Mouse (Mus musculus) myocyte (in vitro differentiated cells): Measurements from ENCODE around the gene Slc5a10. TPM values are rescaled to one million over a fixed set of nuclear protein-coding genes. Genes with fewer than 3 reads are reported as not detected.

ENCODE experiments used
- H3K27me3 ChIP-seq: one replicate; pipeline ENCODE4 v1.6.1; 2011; ENCODE audit not compliant: control insufficient read depth, insufficient read depth, insufficient read length
- H3K36me3 ChIP-seq: one replicate; pipeline ENCODE4 v1.6.1; 2011; ENCODE audit not compliant: control insufficient read depth, insufficient read depth
- H3K4me2 ChIP-seq: one replicate; pipeline ENCODE4 v1.6.1; 2011; ENCODE audit warnings: low read depth, control low read depth
- H3K4me3 ChIP-seq: one replicate; pipeline ENCODE4 v1.5.1; 2011; ENCODE audit warnings: mild to moderate bottlenecking, control low read depth, moderate library complexity
- H3K79me2 ChIP-seq: one replicate; pipeline ENCODE4 v1.6.1; 2011; ENCODE audit not compliant: control insufficient read depth, insufficient read depth
- H3ac ChIP-seq: one replicate; pipeline ENCODE4 v1.6.1; 2011; ENCODE audit not compliant: control insufficient read depth, insufficient read length
- CEBPB ChIP-seq: IDR thresholded peaks from 2 replicates; pipeline ENCODE4 v1.6.1; 2011; ENCODE audit warnings: mild to moderate bottlenecking, moderate library complexity; ENCODE audit not compliant: poor library complexity, insufficient read depth, severe bottlenecking
- E2F4 ChIP-seq: IDR thresholded peaks from one replicate; pipeline ENCODE4 v1.6.1; 2011; ENCODE audit warnings: mild to moderate bottlenecking, control low read depth, moderate library complexity; ENCODE audit not compliant: insufficient read depth
- MAX ChIP-seq: IDR thresholded peaks from one replicate; pipeline ENCODE4 v1.6.1; 2011; ENCODE audit warnings: low read depth, mild to moderate bottlenecking, control low read depth
- MYOD1 ChIP-seq, 3 experiments: IDR thresholded peaks; one replicate each; pipeline ENCODE4 v1.6.1; 2011; ENCODE audit warnings: control low read depth in 2 of 3, low read depth in 2 of 3, mild to moderate bottlenecking in 2 of 3, moderate library complexity in 1 of 3; ENCODE audit not compliant: insufficient read length in 2 of 3, control insufficient read depth in 1 of 3
- MYOG ChIP-seq, 3 experiments: IDR thresholded peaks; one replicate each; pipeline ENCODE4 v1.6.1; 2011; ENCODE audit warnings: control low read depth in 2 of 3, low read depth in 2 of 3, mild to moderate bottlenecking in 2 of 3; ENCODE audit not compliant: insufficient read length in 2 of 3, control insufficient read depth in 1 of 3, insufficient read depth in 1 of 3
- POLR2A ChIP-seq: IDR thresholded peaks from one replicate; pipeline ENCODE4 v1.6.1; 2011; ENCODE audit warnings: low read depth, mild to moderate bottlenecking, control low read depth, moderate library complexity; ENCODE audit not compliant: insufficient read length
- POLR2AphosphoS2 ChIP-seq: IDR thresholded peaks from one replicate; pipeline ENCODE4 v1.6.1; 2011; ENCODE audit warnings: low read depth, control low read depth; ENCODE audit not compliant: insufficient read length
- REST ChIP-seq: IDR thresholded peaks from one replicate; pipeline ENCODE4 v1.6.1; 2011; ENCODE audit warnings: mild to moderate bottlenecking, control low read depth, moderate library complexity; ENCODE audit not compliant: insufficient read depth, insufficient read length
- SRF ChIP-seq: IDR thresholded peaks from one replicate; pipeline ENCODE4 v1.6.1; 2011; ENCODE audit warnings: low read depth; ENCODE audit not compliant: control insufficient read depth, insufficient read length
- TCF12 ChIP-seq: IDR thresholded peaks from one replicate; pipeline ENCODE4 v1.6.1; 2011; ENCODE audit warnings: mild to moderate bottlenecking, control low read depth; ENCODE audit not compliant: poor library complexity, insufficient read depth, severe bottlenecking
- TCF3 ChIP-seq: IDR thresholded peaks from one replicate; pipeline ENCODE4 v1.6.1; 2011; ENCODE audit warnings: low read depth, control low read depth; ENCODE audit not compliant: insufficient read length
- USF1 ChIP-seq: IDR thresholded peaks from one replicate; pipeline ENCODE4 v1.6.1; 2011; ENCODE audit warnings: low read depth, mild to moderate bottlenecking, control low read depth, moderate library complexity
- polyA plus RNA-seq: library from polyadenylated mRNA; unstranded; fragments of >200 nt; fragmentation: generic; extraction: Trizol; gene quantifications from one replicate; pipeline ENCODE4 v1.2.1, GENCODE M21; 2012; ENCODE audit warnings: missing spikeins

Slc5a10 gene
- polyA plus RNA-seq, 1 experiment: 0.05 TPM

DNA sequence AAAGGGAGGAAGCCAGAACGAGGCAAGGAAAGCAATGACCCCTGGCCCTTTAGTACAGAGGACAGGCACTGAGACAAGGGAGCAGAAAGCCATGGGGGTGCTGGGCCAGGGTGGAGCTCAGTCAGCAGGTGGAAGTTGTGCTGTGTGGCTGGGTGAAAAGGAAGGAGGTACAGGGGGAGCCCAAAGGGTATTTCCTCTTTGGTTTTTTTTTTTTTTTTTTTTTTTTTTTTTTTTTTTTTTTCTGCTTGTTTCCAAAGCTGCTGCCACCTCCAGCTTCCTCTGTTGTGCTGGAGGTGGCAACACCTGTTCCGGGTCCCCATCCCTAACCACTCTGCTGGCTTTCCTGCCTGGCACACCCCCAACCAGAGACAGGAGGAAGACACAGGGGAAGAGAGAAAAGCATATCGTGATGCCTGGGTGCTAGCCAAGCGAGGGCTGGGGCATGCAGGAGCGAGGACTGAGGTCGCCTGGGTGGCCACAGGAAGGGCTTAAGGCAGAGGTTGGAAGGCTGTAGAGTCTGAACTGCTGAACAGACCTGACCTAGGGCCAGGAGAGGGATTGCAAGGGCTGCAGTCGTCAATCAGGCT lies 59.7 kb downstream of the Slc5a10 start:
- Histone ChIP-seq H3K4me3 (no peak overlapping the region), H3K27me3 (peaks cover 10% of the 10 kb centered on the region), H3K4me2 (no peak overlapping the region), H3ac (no peak overlapping the region), H3K36me3 (no peaks in the 10 kb centered on the region), H3K79me2 (no peaks in the 10 kb centered on the region)
- TF ChIP-seq REST (no peak), MYOD1 (IDR thresholded peaks at IDR 0.05; ENCODE audit: control insufficient read depth in 1 of 3, insufficient read length in 2 of 3, low read depth in 2 of 3) (no peak), E2F4 (no peak), SRF (no peak), MYOG (IDR thresholded peaks at IDR 0.05; ENCODE audit: control insufficient read depth in 1 of 3, insufficient read depth in 1 of 3, insufficient read length in 2 of 3, low read depth in 2 of 3) (no peak), POLR2A (no peak), USF1 (no peak), POLR2AphosphoS2 (no peak), TCF3 (no peak)

GRCm38 (mm10) chr11:61660001-61660400 lies 60.6 kb downstream of the Slc5a10 start:
- Histone ChIP-seq H3ac (no peak overlapping the region), H3K79me2 (no peaks in the 10 kb centered on the region), H3K27me3 (peaks cover 10% of the 10 kb centered on the region), H3K36me3 (no peaks in the 10 kb centered on the region), H3K4me2 (no peak overlapping the region), H3K4me3 (no peak overlapping the region)
- TF ChIP-seq MYOG (IDR thresholded peaks at IDR 0.05; ENCODE audit: control insufficient read depth in 1 of 3, insufficient read depth in 1 of 3, insufficient read length in 2 of 3, low read depth in 2 of 3) (no peak), POLR2AphosphoS2 (no peak), MYOD1 (IDR thresholded peaks at IDR 0.05; ENCODE audit: control insufficient read depth in 1 of 3, insufficient read length in 2 of 3, low read depth in 2 of 3) (no peak), TCF3 (no peak), POLR2A (no peak)

DNA sequence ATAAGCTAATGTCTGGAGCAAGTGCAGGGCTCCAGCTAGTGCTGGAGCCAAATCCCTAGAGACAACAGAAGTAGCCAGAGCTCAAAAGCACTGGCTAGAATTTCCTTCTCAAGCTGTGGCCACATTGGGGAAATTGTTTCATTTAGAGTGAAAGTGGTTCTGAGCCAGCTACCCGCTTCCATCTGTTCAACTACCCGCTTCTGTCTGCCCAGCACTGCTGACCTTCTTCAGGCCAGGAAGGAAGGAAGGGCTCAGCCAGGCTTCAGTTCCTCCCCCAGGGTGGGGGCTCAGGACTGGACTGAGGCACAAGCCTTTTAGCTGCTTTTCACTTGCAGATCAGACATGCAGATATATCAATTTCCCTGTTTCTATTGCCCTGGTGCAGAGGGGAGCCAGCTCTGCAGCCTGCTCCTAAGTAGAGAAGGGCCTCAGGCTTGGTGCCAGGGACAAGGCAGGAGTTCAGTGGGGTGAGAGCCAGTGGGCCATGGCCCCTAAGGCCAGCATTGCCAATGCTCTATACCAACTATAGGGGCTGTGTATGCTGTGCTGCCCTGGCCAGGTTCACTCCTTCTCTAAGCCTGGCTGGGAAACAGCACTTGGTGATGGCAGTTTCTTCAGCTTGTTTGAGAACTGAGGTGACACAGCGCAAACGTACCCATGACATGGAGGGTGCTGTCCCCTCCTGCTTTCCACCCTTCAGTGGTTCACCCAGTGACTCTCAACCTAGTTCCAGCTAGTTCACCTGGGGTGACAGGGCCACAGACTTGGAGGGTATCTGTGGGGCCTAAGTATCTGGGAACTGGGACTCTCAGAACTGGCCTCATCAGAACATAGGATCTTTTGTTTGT lies 61.4 kb downstream of the Slc5a10 start:
- no peaks in the 10 kb centered on the region for H3K79me2 ChIP-seq
- H3ac ChIP-seq: no peak overlapping the region
- no peaks in the 10 kb centered on the region for H3K36me3 ChIP-seq
- peaks cover 10% of the 10 kb centered on the region for H3K27me3 ChIP-seq
- no peak overlapping the region for H3K4me2 ChIP-seq
- TF ChIP-seq MAX: no peak
- TF ChIP-seq CEBPB: no peak
- TF ChIP-seq REST: no peak
- no peak for TF ChIP-seq SRF
- TF ChIP-seq USF1: no peak
- TF ChIP-seq POLR2A: no peak
- TF ChIP-seq TCF12: no peak
- TF ChIP-seq E2F4: no peak
- no peak for TF ChIP-seq POLR2AphosphoS2
- no peak for TF ChIP-seq TCF3
- TF ChIP-seq MYOD1 (IDR thresholded peaks at IDR 0.05; ENCODE audit: control insufficient read depth in 1 of 3, insufficient read length in 2 of 3, low read depth in 2 of 3): no peak
- no peak for TF ChIP-seq MYOG (IDR thresholded peaks at IDR 0.05; ENCODE audit: control insufficient read depth in 1 of 3, insufficient read depth in 1 of 3, insufficient read length in 2 of 3, low read depth in 2 of 3)
- H3K4me3 ChIP-seq: no peak overlapping the region

- TF ChIP-seq MYOD1 (IDR thresholded peaks at IDR 0.05; ENCODE audit: control insufficient read depth in 1 of 3, insufficient read length in 2 of 3, low read depth in 2 of 3): no peak
- no peak for TF ChIP-seq CEBPB
- no peak for TF ChIP-seq SRF
- TF ChIP-seq TCF3: no peak
- TF ChIP-seq REST: no peak
- TF ChIP-seq TCF12: no peak
- no peak for TF ChIP-seq E2F4
- H3K4me3 ChIP-seq: no peak overlapping the region
- no peaks in the 10 kb centered on the region for H3K36me3 ChIP-seq
- no peaks in the 10 kb centered on the region for H3K79me2 ChIP-seq
- H3K27me3 ChIP-seq: peaks cover 10% of the 10 kb centered on the region
- no peak overlapping the region for H3ac ChIP-seq
- no peak overlapping the region for H3K4me2 ChIP-seq
Observed at GRCm38 (mm10) chr11:61658360-61658922, 62.2 kb downstream of the Slc5a10 start.

- Histone ChIP-seq H3K36me3 (no peaks in the 10 kb centered on the region), H3K4me2 (no peak overlapping the region), H3ac (no peak overlapping the region), H3K79me2 (no peaks in the 10 kb centered on the region), H3K27me3 (peaks cover 6% of the 10 kb centered on the region), H3K4me3 (no peak overlapping the region)
- TF ChIP-seq SRF: no peak
- no peak for TF ChIP-seq MYOD1 (IDR thresholded peaks at IDR 0.05; ENCODE audit: control insufficient read depth in 1 of 3, insufficient read length in 2 of 3, low read depth in 2 of 3)
- no peak for TF ChIP-seq CEBPB
- no peak for TF ChIP-seq TCF12
- no peak for TF ChIP-seq TCF3
- TF ChIP-seq USF1: no peak
- TF ChIP-seq E2F4: no peak
- no peak for TF ChIP-seq POLR2A
- no peak for TF ChIP-seq MYOG (IDR thresholded peaks at IDR 0.05; ENCODE audit: control insufficient read depth in 1 of 3, insufficient read depth in 1 of 3, insufficient read length in 2 of 3, low read depth in 2 of 3)
- TF ChIP-seq REST: no peak
- no peak for TF ChIP-seq MAX
- no peak for TF ChIP-seq POLR2AphosphoS2
Observed at GRCm38 (mm10) chr11:61657432-61657831, 63.2 kb downstream of the Slc5a10 start.
